Mouse (Mus musculus): ENCODE measurements around the gene Dgkd.

Dgkd gene

DNA sequence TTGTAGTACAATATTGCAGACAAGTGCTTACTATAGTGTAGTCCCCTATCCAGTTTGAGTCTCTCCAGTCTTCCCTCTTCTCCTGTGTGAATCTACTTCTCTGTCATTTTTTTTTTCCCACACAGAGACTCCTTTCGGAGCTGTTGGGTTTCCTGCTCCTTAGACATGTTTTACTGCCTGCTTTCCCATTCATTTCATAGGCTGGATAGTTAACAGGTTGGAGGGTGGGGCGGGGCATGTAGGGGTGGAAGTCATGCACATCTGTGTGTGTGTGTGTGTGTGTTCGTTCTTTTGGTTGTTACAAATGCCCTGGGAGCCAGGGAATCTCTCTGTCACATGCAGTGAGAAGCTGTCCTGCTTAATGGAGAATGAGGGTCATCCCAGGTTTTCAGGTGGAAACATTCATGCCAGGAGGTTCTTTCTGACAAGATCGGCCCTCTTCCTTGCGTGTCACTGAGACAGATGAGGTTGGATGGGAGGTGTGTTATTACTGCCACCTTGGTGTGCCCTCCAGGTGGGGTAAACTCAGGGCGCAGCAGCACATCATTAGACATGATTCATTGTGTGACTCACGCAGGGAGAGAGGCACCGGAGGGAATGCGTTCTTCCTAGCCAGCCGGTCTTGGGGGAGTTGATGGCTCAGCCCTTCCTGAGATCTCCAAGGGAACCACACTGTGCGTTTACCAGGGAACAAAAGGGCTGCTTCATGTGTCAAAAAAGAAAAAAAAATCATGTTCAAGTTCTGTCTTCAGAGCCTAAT, 4.7 kb upstream of the Dgkd start:
- no peak for DNase-seq (ENCODE audit: low read depth, low spot score)

DNA sequence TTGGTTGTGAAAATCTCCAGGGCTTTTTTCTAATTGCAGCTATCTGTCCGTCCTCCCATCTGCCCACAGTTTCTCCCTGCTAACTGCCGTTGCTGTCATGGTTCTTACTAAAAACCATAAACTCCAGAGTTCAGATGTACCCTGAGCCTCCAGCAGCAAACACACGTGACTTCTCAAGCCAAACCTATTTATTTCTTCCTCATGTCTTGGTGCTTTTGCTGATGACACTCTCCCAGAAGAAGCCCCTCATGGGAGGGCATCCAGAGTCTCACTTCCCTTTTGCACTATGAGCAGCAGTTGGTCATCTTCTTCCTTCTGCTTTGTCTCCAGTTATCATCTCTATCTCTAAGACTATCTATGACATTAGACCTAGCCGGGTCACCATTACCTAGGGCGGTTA, 3.8 kb upstream of the Dgkd start:
- no peak for DNase-seq (ENCODE audit: low read depth, low spot score)

DNA sequence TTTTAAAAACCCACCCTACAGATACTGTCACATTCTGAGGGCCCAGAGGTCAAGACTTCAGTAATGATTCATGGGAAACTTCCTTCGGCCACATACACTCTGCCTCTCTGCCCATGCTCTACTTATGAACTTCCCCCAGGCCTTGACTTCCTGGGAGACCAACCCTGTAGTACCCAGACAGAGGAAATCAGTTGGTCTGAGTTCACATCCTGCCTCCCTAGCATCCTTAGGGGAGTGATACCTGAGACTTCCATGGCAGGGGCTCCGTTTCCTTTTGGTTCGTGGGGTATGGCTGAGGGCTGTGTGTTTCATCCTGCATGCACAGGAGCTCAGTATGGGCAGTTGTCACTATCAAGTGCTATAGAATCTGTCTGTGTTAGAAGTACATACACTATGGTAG, 1.7 kb upstream of the Dgkd start:
- no peak for DNase-seq (ENCODE audit: low read depth, low spot score)

DNA sequence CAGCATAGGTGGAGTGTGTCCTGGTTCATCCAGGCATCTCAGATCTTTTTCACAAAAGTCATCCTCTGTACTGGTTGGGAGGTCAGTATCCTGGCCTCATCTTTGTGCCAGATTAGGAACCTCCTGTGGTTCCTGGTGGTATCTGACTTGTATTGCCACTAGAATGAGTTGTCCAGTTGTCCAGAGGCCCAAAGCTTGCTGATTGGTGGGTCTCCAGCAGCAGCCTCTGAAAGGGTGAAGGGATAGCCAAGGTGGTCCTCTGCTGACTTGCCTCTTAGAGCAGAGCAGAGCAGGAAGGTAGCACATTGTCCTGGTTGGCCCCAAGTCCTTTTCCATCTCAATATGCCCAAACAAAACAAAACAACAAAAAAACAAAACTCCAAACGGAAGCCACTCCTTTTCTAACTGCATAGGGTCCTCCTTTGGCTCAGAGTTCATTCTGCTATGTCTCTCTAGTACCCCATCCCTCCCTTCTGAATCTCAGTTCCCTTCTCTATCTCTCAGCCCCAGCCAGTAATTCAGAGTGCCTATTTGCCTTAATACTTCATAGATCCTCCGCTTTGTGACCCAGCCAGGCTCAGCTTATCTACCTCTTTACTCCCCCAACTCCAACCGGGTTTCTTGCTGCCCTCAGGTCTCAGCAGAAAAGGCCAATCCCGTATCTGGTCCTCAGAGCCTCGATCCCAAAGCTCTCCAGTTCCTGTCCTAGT, 851 bp upstream of the Dgkd start:
- DNase-seq (ENCODE audit: low read depth, low spot score): no peak

DNA sequence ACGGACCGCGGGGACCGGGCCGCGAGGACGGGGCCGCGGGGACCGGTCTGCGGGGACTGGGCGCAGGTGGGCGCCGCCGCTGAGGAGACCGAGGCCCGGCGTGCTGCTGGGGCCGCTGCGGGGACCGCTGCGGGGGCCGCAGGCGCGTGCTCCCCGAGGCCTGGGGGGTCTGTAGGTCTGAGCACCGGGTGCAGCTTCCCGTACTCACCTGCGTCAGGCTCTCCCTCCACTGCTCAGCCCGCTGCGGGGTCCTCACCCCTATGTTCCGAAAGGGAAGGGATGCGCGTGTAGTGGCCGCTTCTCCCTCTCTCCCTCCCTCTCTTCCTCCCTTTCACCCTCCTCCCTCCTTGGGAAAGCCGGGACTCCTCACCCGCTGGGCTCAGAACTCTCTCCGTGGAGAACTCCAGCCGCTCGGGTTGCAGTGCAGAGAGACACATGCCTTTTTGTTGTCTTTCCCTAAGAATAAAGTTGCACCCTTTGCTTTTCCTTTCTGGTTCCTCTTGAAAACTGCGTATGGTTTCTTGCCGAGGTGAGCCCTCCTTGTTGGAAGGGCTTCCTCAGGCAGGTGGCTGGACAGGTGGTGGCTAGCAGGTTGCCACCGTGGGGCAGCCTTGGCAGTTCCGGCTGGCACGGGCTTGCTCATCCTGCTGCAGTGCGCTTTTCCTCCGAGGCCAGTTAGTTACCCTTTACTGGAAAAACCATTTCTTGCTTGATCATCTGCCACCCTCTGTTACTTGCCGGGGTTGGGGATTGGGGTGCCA, 694 bp downstream of the Dgkd start:
- no peak for DNase-seq (ENCODE audit: low read depth, low spot score)

DNA sequence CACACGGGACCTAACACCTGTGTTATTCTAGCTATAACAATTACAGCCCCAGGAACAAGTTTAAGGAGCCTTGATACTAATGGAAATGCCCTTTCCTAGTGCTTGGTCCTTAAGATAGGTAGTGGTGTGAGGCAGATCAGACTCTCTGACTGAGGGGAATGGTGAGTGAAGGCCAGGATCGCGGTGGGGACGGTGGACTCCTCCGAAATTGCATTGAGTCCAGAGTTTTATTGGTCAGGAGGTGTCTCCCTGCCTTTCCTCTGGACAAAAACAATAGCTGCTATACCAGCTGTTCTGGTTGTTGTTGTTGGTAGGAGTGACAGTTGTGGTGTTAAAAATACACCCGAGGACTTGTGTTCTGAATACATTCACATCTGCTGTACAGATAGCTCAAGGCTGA, 1.3 kb downstream of the Dgkd start:
- no peak for DNase-seq (ENCODE audit: low read depth, low spot score)

DNA sequence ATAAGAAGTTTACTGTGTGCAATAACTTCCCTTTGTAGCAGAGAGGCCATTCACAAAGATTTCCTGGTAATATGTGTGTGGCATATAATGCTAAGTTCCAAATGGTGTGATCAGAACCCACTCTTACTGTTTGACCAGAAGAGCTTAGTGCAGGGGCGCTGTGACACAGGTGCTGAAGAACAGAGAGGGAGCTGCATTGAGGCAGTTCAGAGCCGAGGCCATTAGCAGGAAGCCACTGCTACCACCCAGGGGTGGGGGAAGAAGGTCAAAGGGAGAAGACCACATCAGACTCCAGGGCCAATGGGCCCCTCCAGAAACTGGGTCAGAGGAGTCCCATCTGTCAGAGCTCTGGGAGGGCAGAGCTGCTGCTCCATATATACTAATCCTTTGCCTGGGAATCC, 1.8 kb downstream of the Dgkd start:
- no peak for DNase-seq (ENCODE audit: low read depth, low spot score)

DNA sequence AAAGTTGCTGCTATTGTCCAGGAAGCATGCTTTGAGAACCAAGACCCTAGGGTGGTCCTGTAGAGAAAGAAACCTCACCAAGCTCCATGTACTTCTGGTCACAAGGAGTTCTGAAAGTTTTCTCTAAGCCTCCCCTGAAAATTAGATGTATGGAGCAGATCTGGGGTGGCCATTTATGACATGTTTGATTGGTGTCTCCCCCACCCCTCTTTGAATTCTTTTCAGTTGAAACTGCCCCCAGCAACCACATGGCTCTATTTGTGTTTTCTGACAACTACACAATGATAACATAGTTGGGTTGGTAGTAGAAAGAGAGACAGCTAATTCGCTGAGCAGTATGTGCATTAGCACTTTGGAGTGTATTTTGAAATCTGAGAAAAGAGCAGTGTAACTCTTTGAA, 2.4 kb downstream of the Dgkd start:
- DNase-seq (ENCODE audit: low read depth, low spot score): no peak

DNA sequence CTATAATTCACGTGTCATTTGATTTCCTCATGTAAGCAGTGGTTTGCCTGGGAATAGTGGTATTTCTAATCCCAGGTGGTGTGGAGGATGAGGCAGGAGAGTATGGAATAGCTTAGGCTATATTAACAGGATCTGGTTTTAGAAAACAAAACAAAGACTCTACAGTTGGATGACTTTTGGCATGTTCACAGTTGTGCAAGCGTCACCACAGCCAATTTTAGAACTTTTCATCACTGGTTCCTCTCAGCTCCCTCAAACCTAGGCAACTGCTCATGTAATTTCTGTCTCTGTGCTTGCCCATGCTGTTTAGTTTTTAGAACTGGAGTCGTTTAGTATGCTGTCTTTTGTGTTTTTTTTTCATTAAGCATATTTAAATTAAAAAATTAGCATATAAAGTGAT, 3.7 kb downstream of the Dgkd start:
- DNase-seq (ENCODE audit: low read depth, low spot score): no peak

DNA sequence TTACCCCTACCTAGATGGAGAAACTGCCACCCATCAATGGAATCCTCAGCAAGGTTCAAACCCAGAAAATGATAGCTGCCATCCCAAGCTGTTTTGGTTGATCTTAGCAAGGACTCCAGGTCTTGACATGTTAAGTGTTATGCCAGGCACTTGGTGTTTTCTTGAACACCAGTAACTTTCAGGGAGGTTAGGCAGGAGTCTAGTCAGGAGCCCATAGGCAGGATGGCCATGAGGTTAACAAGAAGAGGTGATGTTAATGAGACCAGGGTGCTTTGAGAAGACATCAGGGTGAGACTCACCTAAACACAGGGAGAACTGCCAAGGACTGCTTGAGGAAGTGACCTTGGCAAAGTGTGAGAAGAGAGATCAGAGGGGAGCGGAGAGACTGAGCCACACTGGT, 4.9 kb downstream of the Dgkd start:
- DNase-seq (ENCODE audit: low read depth, low spot score): no peak

DNA sequence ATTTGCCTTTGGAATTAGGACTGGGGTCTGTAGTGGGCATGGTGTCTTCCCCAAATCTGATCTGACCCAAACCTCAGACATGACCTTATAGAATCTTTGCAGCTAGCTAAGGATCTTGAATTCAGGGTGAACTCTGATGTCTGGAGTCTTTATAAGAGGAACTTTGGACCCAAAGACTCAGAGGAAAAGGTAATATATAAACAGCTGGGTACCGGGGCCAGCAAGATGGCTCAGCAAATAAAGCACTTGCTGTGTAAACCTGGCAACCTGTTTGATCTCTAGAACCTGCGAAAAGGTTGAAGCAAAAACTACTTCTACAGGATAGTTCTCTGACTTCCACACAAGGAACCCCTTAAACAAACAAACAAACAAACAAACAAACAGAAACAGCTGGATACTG, 5.4 kb downstream of the Dgkd start:
- no peak for DNase-seq (ENCODE audit: low read depth, low spot score)

DNA sequence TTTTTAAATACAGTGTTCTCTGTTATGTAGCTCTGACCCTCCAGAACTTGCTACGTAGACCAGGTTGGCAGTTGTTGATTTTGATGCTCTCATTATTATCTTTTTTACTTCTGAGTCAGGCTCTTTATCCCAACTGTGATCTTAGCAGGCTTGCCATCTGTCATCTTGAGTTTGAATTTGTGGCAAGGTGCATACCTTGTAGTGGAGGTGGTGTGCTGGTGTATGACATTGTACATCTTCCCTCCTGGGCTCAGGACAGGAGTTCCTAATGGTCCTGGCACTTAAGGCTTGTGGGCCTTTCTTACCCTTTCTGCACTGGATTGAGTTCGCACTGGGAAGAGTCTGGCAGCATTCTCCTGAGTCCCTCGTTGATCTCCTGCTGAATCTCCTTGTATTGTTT, 10.5 kb downstream of the Dgkd start:
- no peak for DNase-seq (ENCODE audit: low read depth, low spot score)

DNA sequence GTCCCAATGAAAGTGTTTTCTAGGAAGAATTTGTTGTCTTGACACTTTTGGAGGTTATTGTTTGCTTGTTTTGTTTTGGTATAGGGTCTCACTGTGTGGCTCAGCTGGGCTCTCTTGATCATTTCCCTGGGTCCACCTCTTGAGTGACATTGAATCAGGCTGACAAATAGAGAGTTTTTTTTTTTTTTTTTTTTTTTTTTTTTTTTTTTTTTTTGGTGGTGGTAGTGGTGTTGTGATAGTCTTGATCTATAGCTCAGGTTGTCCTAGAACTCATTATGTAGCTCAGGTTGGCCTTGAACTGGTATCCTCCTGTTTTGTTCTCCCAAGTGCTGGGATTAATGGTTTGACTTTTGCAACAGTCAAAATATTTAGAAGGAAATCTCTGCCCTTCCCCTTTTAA, 11.8 kb downstream of the Dgkd start:
- DNase-seq (ENCODE audit: low read depth, low spot score): no peak

DNA sequence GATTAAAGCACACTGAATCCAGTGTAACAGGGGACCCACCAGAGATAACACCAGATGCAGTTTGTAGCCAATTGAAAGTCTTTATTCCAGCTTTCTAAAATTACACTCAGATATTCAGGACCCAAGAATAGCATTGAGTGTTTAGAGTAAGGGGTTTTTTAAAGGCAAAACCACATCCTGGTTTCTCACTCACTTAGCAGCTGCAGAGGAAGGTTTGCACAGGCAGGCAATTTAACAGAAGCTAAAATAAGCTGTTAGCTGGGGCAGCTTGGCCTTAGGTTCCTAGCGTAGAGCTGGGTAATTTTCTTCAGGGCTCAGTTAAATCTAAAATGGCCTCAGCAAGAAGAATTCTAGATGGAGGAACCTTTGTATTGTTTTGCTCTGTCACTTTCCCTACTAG, 13.6 kb downstream of the Dgkd start:
- DNase-seq (ENCODE audit: low read depth, low spot score): no peak

DNA sequence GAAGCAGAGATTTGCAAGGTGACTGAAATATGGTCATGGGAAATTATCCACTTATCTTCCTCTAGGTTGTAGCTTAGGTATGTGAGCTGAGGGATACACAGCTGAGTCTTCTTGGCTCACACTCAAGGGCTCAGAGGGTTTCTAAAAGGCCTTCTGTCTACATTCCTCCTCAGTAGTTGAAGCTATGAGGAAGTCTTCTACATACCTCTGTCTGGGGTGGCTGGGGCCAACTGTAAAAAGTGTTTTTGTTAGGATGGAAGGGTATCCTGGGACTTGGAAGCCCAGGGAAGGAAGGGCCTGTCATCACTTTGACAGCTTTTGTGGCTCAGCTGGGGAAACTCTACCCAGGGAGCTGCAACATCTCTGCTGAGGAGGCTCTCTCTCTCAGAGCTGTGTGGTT, 18.5 kb downstream of the Dgkd start:
- no peak for DNase-seq (ENCODE audit: low read depth, low spot score)

DNA sequence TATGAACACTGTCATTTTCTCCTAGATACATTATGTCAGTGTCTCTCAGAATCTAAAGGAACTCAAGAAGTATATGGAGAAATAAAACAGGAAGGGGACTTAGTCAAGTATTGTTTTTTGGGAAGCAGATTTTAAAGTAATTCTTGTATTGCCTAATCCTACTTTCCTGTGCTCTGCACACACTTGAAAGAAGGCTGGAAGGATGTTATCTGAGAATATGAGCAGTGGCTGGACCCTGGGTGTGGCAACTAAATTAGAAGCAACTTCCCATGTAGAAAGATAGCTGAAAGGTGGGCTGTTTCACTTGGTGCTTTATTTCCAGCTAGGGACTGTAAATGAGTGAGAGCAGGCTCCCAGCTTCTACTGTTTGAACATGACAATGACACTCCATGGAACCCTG, 20.0 kb downstream of the Dgkd start:
- DNase-seq (ENCODE audit: low read depth, low spot score): no peak

DNA sequence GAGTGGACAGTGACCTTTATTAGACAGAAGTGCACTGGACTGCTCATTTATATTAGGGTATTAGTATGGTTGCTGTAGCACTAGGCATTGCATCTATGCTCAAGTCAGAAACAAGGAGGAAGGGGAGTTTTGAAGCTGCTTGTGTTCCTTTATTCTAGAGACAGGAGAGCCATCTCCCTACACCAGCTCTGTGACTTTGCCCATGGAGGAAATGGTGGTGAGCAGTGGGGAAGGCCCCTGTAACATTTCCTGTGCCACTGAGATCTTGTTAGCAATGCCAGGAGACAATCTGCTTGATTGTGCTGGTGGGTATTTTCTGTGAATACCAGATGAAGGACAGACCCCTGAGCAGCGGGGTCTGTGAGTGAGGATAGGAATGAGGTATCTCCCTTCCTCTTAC, 23.0 kb downstream of the Dgkd start:
- DNase-seq (ENCODE audit: low read depth, low spot score): no peak

DNA sequence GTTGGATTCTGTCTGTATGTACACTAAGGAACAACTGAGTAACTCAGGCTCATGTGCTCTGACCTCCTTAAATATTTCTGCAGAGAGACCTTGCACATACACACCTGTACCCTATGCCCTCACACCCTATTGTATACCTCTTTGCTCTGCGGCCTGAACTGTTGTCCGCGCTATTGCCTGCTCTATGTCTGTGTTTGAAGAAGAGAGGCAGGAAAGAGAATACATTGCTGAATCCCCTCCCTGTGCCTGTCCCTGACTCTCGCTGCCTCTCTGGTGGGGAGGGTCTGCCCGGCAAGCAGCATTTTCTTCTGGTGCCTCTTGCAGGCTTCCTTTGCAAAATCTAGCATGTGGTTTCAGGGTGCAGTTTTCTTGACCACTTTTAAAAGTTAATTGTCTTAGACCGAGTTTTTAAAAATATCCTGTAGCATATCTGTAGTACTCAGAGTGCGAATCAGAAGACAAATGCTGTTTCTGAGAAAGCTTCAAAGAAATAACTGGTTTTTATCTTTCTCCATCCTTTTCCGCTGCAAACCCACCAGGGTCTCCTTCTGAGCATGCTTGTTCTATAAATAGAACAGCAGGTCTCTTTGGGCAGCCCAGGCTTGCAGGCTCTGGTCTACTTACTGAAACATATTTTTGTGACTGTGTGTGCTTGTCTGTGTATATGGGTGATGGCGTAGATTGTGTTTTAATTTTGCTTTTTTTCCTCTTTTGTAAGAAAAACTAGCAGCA, 24.6 kb downstream of the Dgkd start:
- no peak for DNase-seq (ENCODE audit: low read depth, low spot score)

DNA sequence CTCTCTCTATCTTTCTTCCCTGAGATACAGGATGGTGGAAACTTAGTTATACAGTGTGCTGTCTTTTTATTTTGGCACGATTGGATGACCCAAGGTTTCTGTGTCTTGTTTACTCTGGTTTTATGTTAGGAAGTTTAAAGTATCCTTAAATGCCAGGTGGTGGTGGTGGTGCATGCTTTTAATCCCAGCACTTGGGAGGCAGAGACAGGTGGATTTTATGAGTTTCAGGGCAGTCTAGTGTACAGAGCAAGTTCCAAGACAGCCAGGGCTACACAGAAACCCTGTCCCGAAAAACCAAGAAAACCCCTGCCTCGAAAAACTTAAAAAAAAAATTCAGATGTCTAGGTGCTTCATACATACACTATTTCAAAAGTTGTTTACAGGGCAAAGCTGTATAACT, 25.9 kb downstream of the Dgkd start:
- no peak for DNase-seq (ENCODE audit: low read depth, low spot score)

DNA sequence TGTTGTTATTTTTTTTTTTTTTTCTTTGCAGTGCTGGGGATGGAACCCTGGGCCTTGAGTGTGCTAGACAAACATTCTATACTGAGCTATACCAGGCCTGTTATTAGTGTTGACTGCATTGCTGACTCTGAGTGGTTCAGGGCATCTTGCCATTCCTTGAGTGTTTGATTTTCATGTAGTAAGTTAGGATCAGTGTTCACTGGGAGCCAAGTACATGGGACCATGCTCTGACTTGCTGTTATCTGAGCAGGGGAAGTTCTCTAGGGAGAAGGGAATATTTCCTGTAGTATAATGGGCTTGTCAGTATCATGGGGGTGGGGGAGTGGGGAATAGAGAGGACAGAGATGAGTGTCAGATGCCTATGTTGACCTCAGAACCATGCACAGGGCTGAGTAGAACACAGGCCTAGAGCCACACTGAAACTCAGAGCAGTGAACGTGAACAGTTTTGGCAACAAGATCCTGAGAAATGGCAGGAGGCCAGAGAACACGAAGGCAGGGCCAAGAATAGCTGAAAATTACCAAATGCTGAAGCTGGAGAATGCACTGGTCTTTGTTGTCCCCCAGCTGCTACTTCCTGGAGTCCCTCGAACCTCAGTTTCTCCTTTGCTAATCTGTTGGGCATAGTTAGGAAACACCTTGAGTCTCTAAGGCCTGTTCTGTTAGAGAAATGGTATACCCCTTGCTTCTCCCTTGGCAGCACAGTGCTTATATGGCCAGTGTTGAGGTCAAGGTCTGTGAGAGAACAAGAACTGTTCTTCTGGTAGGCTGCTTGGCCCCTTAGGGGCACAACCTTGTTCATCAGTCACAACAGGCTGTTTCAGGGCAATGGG, 26.6 kb downstream of the Dgkd start:
- no peak for DNase-seq (ENCODE audit: low read depth, low spot score)

DNA sequence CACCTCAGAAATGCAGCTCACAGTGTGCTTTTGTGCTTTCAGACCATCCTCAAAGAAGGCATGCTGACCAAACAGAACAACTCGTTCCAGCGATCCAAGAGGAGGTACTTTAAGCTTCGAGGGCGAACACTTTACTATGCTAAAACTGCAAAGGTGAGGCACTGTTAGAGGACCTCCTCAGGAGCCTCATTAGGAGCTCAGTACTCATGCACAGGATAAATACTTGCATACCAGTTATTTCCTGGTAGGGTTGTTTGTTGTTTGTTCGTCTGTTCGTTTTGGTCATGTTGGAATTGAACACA, 27.2 kb downstream of the Dgkd start:
- no peak for DNase-seq (ENCODE audit: low read depth, low spot score)

DNA sequence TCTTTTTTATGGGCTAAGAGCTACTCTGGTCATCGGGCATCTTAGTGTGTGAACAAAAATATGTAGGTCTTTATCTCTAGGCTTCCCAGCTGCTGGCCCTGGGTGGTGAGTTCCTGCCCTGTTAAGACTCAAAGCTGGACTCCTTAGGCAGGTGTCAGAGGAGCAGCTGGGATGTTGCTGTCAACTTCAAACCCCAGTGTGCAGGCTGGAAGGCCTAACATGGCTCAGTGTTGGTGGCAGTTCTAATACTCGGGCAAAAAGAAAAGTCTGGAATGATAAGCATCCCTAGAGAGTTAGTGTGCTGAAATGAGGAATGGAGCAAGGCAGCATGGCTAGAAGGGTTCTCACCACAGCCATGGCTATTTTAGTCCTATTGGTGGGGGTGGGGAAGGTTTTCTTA, 27.8 kb downstream of the Dgkd start:
- DNase-seq (ENCODE audit: low read depth, low spot score): no peak

Data from c-Kit-negative CD71-positive TER-119-positive erythroid progenitor cells, embryonic 14.5 days (primary cell).